Mouse (Mus musculus) testis, postnatal 10 days (tissue): ENCODE measurements around the gene Sema4g.

Source experiments
- DNase-seq: peaks from one replicate; pipeline ENCODE4 v3.0.0; 2021; ENCODE audit warnings: low spot score

Sema4g gene

GRCm38 (mm10) chr19:45003740-45004516 lies 15.0 kb downstream of the Sema4g start:
- DNase-seq: no peak

GRCm38 (mm10) chr19:45005444-45005843 lies 16.5 kb downstream of the Sema4g start, which contains the start of gene Twnk:
TSS of gene Twnk (plus strand) at chr19:45005663.
- DNase-seq: peak; percentile 86

GRCm38 (mm10) chr19:45005957-45006712 lies 17.2 kb downstream of the Sema4g start, which contains the start of gene Mrpl43:
TSS of gene Mrpl43 (minus strand) at chr19:45006442.
- DNase-seq: peak; percentile 99

- DNase-seq: no peak
These were observed 18.1 kb downstream of the Sema4g start for GRCm38 (mm10) chr19:45007021-45007420.

GRCm38 (mm10) chr19:45007425-45008191 lies 18.7 kb downstream of the Sema4g start:
- DNase-seq: no peak

GRCm38 (mm10) chr19:45010646-45011045 lies 21.7 kb downstream of the Sema4g start:
- no peak for DNase-seq

- DNase-seq: peak; percentile 49
These were observed 23.3 kb downstream of the Sema4g start for GRCm38 (mm10) chr19:45012219-45012618.

GRCm38 (mm10) chr19:45012636-45013035 lies 23.7 kb downstream of the Sema4g start:
- DNase-seq: no peak

- no peak for DNase-seq
These were observed 24.8 kb downstream of the Sema4g start for GRCm38 (mm10) chr19:45013581-45014225.

- DNase-seq: no peak
These were observed 25.6 kb downstream of the Sema4g start, which contains the start of gene Lzts2 for GRCm38 (mm10) chr19:45014335-45014971. TSS of gene Lzts2 (plus strand) at chr19:45014414.

- DNase-seq: peak; percentile 84
These were observed 26.1 kb downstream of the Sema4g start for GRCm38 (mm10) chr19:45014981-45015402.

GRCm38 (mm10) chr19:45015518-45016281 lies 26.8 kb downstream of the Sema4g start:
- DNase-seq: peak; percentile 83

- peak; percentile 91 for DNase-seq
These were observed 27.7 kb downstream of the Sema4g start for GRCm38 (mm10) chr19:45016341-45017215.

GRCm38 (mm10) chr19:45017216-45017771 lies 28.4 kb downstream of the Sema4g start:
- peak; percentile 93 for DNase-seq

GRCm38 (mm10) chr19:45017909-45018308 lies 29.0 kb downstream of the Sema4g start:
- DNase-seq: peak; percentile 95

- DNase-seq: no peak
These were observed 29.5 kb downstream of the Sema4g start for GRCm38 (mm10) chr19:45018351-45018831.

GRCm38 (mm10) chr19:45020348-45020747 lies 31.4 kb downstream of the Sema4g start:
- no peak for DNase-seq

- no peak for DNase-seq
These were observed 32.5 kb downstream of the Sema4g start for GRCm38 (mm10) chr19:45021362-45021761.

GRCm38 (mm10) chr19:45023993-45024392 lies 35.1 kb downstream of the Sema4g start:
- DNase-seq: no peak
